Comparison of ENCODE assay signal across 24 mouse cellular contexts in the genomic region with DNA sequence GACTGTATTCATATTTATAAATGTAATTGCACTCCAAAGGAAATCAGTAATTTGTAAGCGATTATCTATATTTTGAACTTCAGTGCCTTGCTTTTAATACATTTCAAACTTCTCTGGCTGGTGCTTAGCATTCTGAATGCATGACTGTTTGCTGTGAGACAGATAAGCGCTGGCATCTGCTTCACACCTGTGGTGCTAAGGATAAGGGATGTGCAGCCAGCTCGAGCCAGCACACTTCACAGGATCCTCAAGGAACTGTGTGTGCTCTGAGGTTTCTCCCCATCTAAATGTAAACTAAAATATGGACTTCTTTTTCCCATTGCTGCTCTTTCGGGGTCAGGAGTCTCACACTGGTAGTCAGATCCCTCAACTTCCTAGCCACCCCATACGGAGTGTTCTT.
A peak's percentile ranks its signal among the peaks of the same experiment; 100 is the strongest.
DNase-seq lines count a peak whose midpoint lies in the region; ATAC-seq and TF ChIP-seq lines count a peak whose summit lies in the region.
"Had no signal": no experiment of that assay in that cellular context is flagged by ENCODE, and none has a peak within 500 bp of the region (broad histone marks: within the 10 kb centered on the region; RNA-seq: fewer than 3 reads in every experiment).

No protein-coding gene starts in this region.

- DNase-seq in heart, adult 11 months, result peak; percentile 74
- DNase-seq in heart, adult 9 months (ENCODE audit: low spot score in 2 of 2), result no peak
- DNase-seq in midbrain, embryonic 14.5 days, result peak; percentile 15
- DNase-seq in midbrain, postnatal 0 days (ENCODE audit: low spot score), result no peak
- peak; percentile 60 for DNase-seq in brain, adult 2 months (ENCODE audit: low read depth, low spot score)
- peak; percentile 24 for DNase-seq in brain, embryonic 14.5 days (ENCODE audit: low read depth)
- DNase-seq in gastrocnemius, postnatal 10 days, result no peak
- no peak for DNase-seq in cerebellum, postnatal 25 days
- DNase-seq: adrenal gland, adult 8-10 months; adrenal gland, postnatal 14 days; adrenal gland, postnatal 36 days; cerebellum, adult 11-12 months; cerebellum, adult 2 months; cerebellum, adult 9-10 months; cerebellum, postnatal 10 days; cerebellum, postnatal 36 days; embryo, embryonic 11 days had no signal

- no peaks in the 10 kb centered on the region for H3K9me3 ChIP-seq in midbrain, embryonic 14.5 days (ENCODE audit: control insufficient read depth, low read length)
- no peaks in the 10 kb centered on the region for H3K9me3 ChIP-seq in midbrain, postnatal 0 days (ENCODE audit: low read length)
- H3K9me3 ChIP-seq: embryonic facial prominence, embryonic 13.5 days; embryonic facial prominence, embryonic 15.5 days; forebrain, embryonic 10.5 days; forebrain, embryonic 12.5 days had no signal

- no peak overlapping the region for H3K4me3 ChIP-seq in midbrain, embryonic 14.5 days (replicated peaks; ENCODE audit: low read depth, low read length)
- H3K4me3 ChIP-seq in midbrain, postnatal 0 days (ENCODE audit: low read depth, low read length), result no peak overlapping the region
- H3K4me3 ChIP-seq: embryonic facial prominence, embryonic 13.5 days; embryonic facial prominence, embryonic 15.5 days; erythroblast, embryonic 14.5 days; forebrain, embryonic 10.5 days; forebrain, embryonic 12.5 days had no signal

- H3K9ac ChIP-seq in midbrain, embryonic 14.5 days (replicated peaks; ENCODE audit: low read length), result no peak overlapping the region
- no peak overlapping the region for H3K9ac ChIP-seq in midbrain, postnatal 0 days (replicated peaks; ENCODE audit: low read length, poor library complexity, severe bottlenecking)
- H3K9ac ChIP-seq: embryonic facial prominence, embryonic 13.5 days; embryonic facial prominence, embryonic 15.5 days; forebrain, embryonic 12.5 days had no signal

- H3K4me2 ChIP-seq in midbrain, embryonic 14.5 days (ENCODE audit: low read length), result no peak overlapping the region
- no peak overlapping the region for H3K4me2 ChIP-seq in midbrain, postnatal 0 days (ENCODE audit: low read depth, low read length, poor library complexity, severe bottlenecking)
- H3K4me2 ChIP-seq: embryonic facial prominence, embryonic 13.5 days; embryonic facial prominence, embryonic 15.5 days; forebrain, embryonic 12.5 days had no signal

- no peak for ATAC-seq in midbrain, embryonic 14.5 days (ENCODE audit: low FRiP score, low TSS enrichment)
- ATAC-seq in midbrain, postnatal 0 days (ENCODE audit: low FRiP score), result no peak
- ATAC-seq: forebrain, embryonic 14.5 days; forebrain, embryonic 16.5 days had no signal

- H3K36me3 ChIP-seq in midbrain, embryonic 14.5 days (ENCODE audit: control insufficient read depth, insufficient read depth, low read length), result no peaks in the 10 kb centered on the region
- H3K36me3 ChIP-seq in midbrain, postnatal 0 days (ENCODE audit: insufficient read depth, low read length), result no peaks in the 10 kb centered on the region
- H3K36me3 ChIP-seq: embryonic facial prominence, embryonic 13.5 days; embryonic facial prominence, embryonic 15.5 days; forebrain, embryonic 10.5 days; forebrain, embryonic 12.5 days had no signal

- H3K27me3 ChIP-seq in midbrain, embryonic 14.5 days (ENCODE audit: control insufficient read depth, insufficient read depth, low read length), result no peaks in the 10 kb centered on the region
- no peaks in the 10 kb centered on the region for H3K27me3 ChIP-seq in midbrain, postnatal 0 days (ENCODE audit: insufficient read depth, low read length)
- H3K27me3 ChIP-seq: embryonic facial prominence, embryonic 13.5 days; embryonic facial prominence, embryonic 15.5 days; forebrain, embryonic 12.5 days had no signal

- no peak overlapping the region for H3K27ac ChIP-seq in midbrain, embryonic 14.5 days (replicated peaks; ENCODE audit: low read depth, low read length)
- H3K27ac ChIP-seq in midbrain, postnatal 0 days (ENCODE audit: low read depth, low read length), result no peak overlapping the region
- H3K27ac ChIP-seq: embryonic facial prominence, embryonic 13.5 days; embryonic facial prominence, embryonic 15.5 days; forebrain, embryonic 10.5 days; forebrain, embryonic 12.5 days had no signal

- 83% methylated on average over 5 of the region's 5 CpGs for WGBS in midbrain, embryonic 14.5 days
- WGBS in midbrain, postnatal 0 days, result 71% methylated on average over 5 of the region's 5 CpGs

- TF ChIP-seq POLR2A in brain, embryonic 14.5 days (IDR thresholded peaks at IDR 0.05; ENCODE audit: borderline replicate concordance, extremely low read depth, insufficient read depth, insufficient read length, poor library complexity, severe bottlenecking), result no peak

- H3K4me1 ChIP-seq in midbrain, embryonic 14.5 days (ENCODE audit: control insufficient read depth, insufficient read depth, low read length), result no peaks in the 10 kb centered on the region
- H3K4me1 ChIP-seq in midbrain, postnatal 0 days (ENCODE audit: insufficient read depth, low read length), result no peaks in the 10 kb centered on the region
- H3K4me1 ChIP-seq: embryonic facial prominence, embryonic 13.5 days; embryonic facial prominence, embryonic 15.5 days; forebrain, embryonic 10.5 days; forebrain, embryonic 12.5 days had no signal

- no peak for TF ChIP-seq CTCF in midbrain, postnatal 0 days (IDR thresholded peaks at IDR 0.05)
- TF ChIP-seq CTCF in brain, embryonic 14.5 days (IDR thresholded peaks at IDR 0.05; ENCODE audit: borderline replicate concordance, extremely low read depth, insufficient read depth, insufficient read length), result no peak

Comparison
In these comparisons a context has a peak if more than half of its experiments do, and no peak if none do; other contexts are left out.
1. DNase-seq: peak in heart, adult 11 months (single experiment), midbrain, embryonic 14.5 days (single experiment), brain, adult 2 months (single experiment) and brain, embryonic 14.5 days (single experiment); none in heart, adult 9 months (0 of 2), midbrain, postnatal 0 days (single experiment), gastrocnemius, postnatal 10 days (single experiment) and cerebellum, postnatal 25 days (0 of 2).